Mouse (Mus musculus) embryonic fibroblast, embryonic 13.5 days (primary cell): ENCODE measurements around the gene Gm5678.

Source experiments
- CTCF ChIP-seq: IDR thresholded peaks from 2 replicates; pipeline ENCODE4 v1.5.1; 2011; ENCODE audit warnings: mild to moderate bottlenecking, control low read depth, low read length, moderate library complexity, borderline replicate concordance; ENCODE audit not compliant: insufficient read depth
- POLR2A ChIP-seq: IDR thresholded peaks from 2 replicates; pipeline ENCODE4 v1.6.1; 2011; ENCODE audit warnings: low read depth, mild to moderate bottlenecking, control low read depth, low read length, moderate library complexity

DNA sequence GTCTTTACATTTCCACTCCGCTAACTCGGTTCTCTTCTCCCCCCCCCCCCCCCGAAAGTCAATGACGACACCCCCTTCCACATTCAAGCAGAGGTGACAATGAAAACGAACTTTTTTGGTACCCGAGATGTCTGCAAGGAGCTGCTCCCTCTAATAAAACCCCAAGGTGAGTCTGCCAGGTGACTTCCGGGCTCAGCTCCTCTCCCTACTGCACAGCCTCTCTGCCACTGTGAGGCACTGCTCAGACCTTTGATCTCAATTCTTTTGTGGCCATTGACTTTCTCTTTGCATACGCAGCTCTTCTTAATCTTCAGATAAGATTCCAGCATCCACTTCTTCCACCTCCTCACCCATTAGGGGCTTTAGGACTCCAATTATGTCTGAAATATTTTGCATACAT, 19.2 kb upstream of the Gm5678 start:
- no peak for TF ChIP-seq POLR2A
- no peak for TF ChIP-seq CTCF
